Mouse (Mus musculus): ENCODE measurements at regions not wholly inside any gene's neighbourhood (a gene's known extent, or its start where the extent isn't known, plus 50 kb on each side); places are given as distances from the start of the nearest gene placed in this dataset.

DNA sequence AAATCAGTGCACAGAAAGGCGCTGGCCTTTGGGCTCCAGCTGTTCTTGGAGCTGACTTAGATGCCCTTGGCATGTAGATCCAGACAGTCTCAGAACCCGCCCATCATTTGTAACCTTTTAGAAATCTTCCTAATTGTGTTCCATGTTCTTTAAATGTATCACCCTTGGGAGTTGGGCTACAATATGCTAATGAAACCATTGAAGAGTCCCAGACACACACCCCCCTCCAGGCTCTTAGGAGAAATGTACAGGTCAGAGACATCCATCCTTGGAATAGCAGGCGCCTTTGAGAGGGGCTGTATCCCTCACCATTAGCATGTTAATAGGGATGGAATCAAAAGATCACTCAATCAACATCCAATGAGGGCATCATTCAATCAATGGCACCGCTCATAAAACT is 238.2 kb downstream of the Rpl10-ps3 start:
- no peak for TF ChIP-seq POLR2AphosphoS2 (IDR thresholded peaks at IDR 0.05; ENCODE audit: low read length)
- no peak for TF ChIP-seq MAFK (IDR thresholded peaks at IDR 0.05; ENCODE audit: borderline replicate concordance, low read depth, low read length)
- TF ChIP-seq ZMIZ1 (IDR thresholded peaks at IDR 0.05; ENCODE audit: low read depth, low read length): no peak
- TF ChIP-seq HCFC1 (IDR thresholded peaks at IDR 0.05; ENCODE audit: low read depth, low read length): no peak
- no peak for TF ChIP-seq MYB (IDR thresholded peaks at IDR 0.05; ENCODE audit: low read depth, low read length)

Data from MEL (cell line).